In genomic region chr10:119575780-119576179, GRCm38 (mm10) we compare ENCODE assay signal across 25 mouse cellular contexts.
DNase-seq lines count a peak whose midpoint lies in the region; ATAC-seq and TF ChIP-seq lines count a peak whose summit lies in the region.
"Had no signal": no experiment of that assay in that cellular context is flagged by ENCODE, and none has a peak within 500 bp of the region (broad histone marks: within the 10 kb centered on the region; RNA-seq: fewer than 3 reads in every experiment).

No protein-coding gene starts in this region.

- H3K27me3 ChIP-seq in heart, embryonic 12.5 days (replicated peaks), result no peaks in the 10 kb centered on the region
- H3K27me3 ChIP-seq in liver, embryonic 16.5 days (ENCODE audit: control insufficient read depth, insufficient read depth, low read depth, low read length), result no peaks in the 10 kb centered on the region
- H3K27me3 ChIP-seq in liver, postnatal 0 days (ENCODE audit: insufficient read depth, low read length), result no peaks in the 10 kb centered on the region
- no peaks in the 10 kb centered on the region for H3K27me3 ChIP-seq in intestine, embryonic 16.5 days (replicated peaks; ENCODE audit: control insufficient read depth, insufficient read depth, low read length)
- H3K27me3 ChIP-seq: CH12.LX; embryonic facial prominence, embryonic 12.5 days; forebrain, embryonic 13.5 days; forebrain, embryonic 15.5 days; Patski had no signal

- DNase-seq in heart, adult 11 months, result peak; percentile 66
- DNase-seq in liver, postnatal 0 days, result no peak
- DNase-seq in ZHBTc4 (ENCODE audit: low read depth, low spot score), result peak; percentile 3
- DNase-seq in adrenal gland, adult 2 months, result no peak
- DNase-seq in spleen, postnatal 36 days (ENCODE audit: low spot score in 2 of 2), result no peak
- DNase-seq: adrenal gland, adult 8-10 months; adrenal gland, postnatal 14 days; adrenal gland, postnatal 36 days; B cell, adult 2 months; cerebellum, adult 11-12 months; cerebellum, adult 2 months; cerebellum, adult 9-10 months; cerebellum, postnatal 10 days; cerebellum, postnatal 25 days had no signal

- 89% methylated on average over 1 of the region's 1 CpGs for WGBS in heart, embryonic 12.5 days
- 56% methylated on average over 1 of the region's 1 CpGs for WGBS in liver, embryonic 16.5 days (ENCODE audit: insufficient replicate concordance)
- WGBS in liver, postnatal 0 days (ENCODE audit: insufficient replicate concordance), result 71% methylated on average over 1 of the region's 1 CpGs
- WGBS in intestine, embryonic 16.5 days, result 70% methylated on average over 1 of the region's 1 CpGs

- H3K36me3 ChIP-seq in heart, embryonic 12.5 days, result no peaks in the 10 kb centered on the region
- H3K36me3 ChIP-seq in liver, embryonic 16.5 days (ENCODE audit: control insufficient read depth, insufficient read depth), result no peaks in the 10 kb centered on the region
- H3K36me3 ChIP-seq in liver, postnatal 0 days (replicated peaks; ENCODE audit: insufficient read depth, low read length), result no peaks in the 10 kb centered on the region
- no peaks in the 10 kb centered on the region for H3K36me3 ChIP-seq in intestine, embryonic 16.5 days (ENCODE audit: control insufficient read depth, insufficient read depth, low read length)
- H3K36me3 ChIP-seq: embryonic facial prominence, embryonic 10.5 days; embryonic facial prominence, embryonic 12.5 days; forebrain, embryonic 15.5 days; G1E had no signal

- H3K9ac ChIP-seq in heart, embryonic 12.5 days, result no peak overlapping the region
- no peak overlapping the region for H3K9ac ChIP-seq in liver, embryonic 16.5 days (ENCODE audit: low read depth, low read length)
- H3K9ac ChIP-seq in liver, postnatal 0 days (replicated peaks), result no peak overlapping the region
- no peak overlapping the region for H3K9ac ChIP-seq in intestine, embryonic 16.5 days (ENCODE audit: low read depth, low read length)
- H3K9ac ChIP-seq: embryonic facial prominence, embryonic 12.5 days; forebrain, embryonic 13.5 days; forebrain, embryonic 15.5 days had no signal

- no peak for TF ChIP-seq EP300 in liver, postnatal 0 days (IDR thresholded peaks at IDR 0.05; ENCODE audit: low read depth)

- peaks cover 15% of the 10 kb centered on the region; the same call in 1 of the 2 replicates for H3K4me1 ChIP-seq in heart, embryonic 12.5 days (replicated peaks)
- H3K4me1 ChIP-seq in liver, embryonic 16.5 days (ENCODE audit: control insufficient read depth, low read depth, low read length), result no peaks in the 10 kb centered on the region
- no peaks in the 10 kb centered on the region for H3K4me1 ChIP-seq in liver, postnatal 0 days (ENCODE audit: insufficient read depth)
- no peaks in the 10 kb centered on the region for H3K4me1 ChIP-seq in intestine, embryonic 16.5 days (ENCODE audit: control insufficient read depth, insufficient read depth, low read length)
- H3K4me1 ChIP-seq: embryonic facial prominence, embryonic 10.5 days; embryonic facial prominence, embryonic 12.5 days; forebrain, embryonic 13.5 days; forebrain, embryonic 15.5 days had no signal

- H3K9me3 ChIP-seq in heart, embryonic 12.5 days (replicated peaks), result 0 out of 2 replicates have a peak, but pooled peaks cover 3% of the 10 kb centered on the region
- no peaks in the 10 kb centered on the region for H3K9me3 ChIP-seq in liver, embryonic 16.5 days (replicated peaks; ENCODE audit: control insufficient read depth, low read length)
- no peaks in the 10 kb centered on the region for H3K9me3 ChIP-seq in liver, postnatal 0 days (ENCODE audit: low read length)
- H3K9me3 ChIP-seq in intestine, embryonic 16.5 days (ENCODE audit: control insufficient read depth, low read length), result no peaks in the 10 kb centered on the region
- H3K9me3 ChIP-seq: embryonic facial prominence, embryonic 10.5 days; embryonic facial prominence, embryonic 12.5 days; forebrain, embryonic 13.5 days; forebrain, embryonic 15.5 days had no signal

- no peak for TF ChIP-seq CTCF in liver, postnatal 0 days (IDR thresholded peaks at IDR 0.05; ENCODE audit: low read depth)

- no peak overlapping the region for H3K4me2 ChIP-seq in heart, embryonic 12.5 days
- no peak overlapping the region for H3K4me2 ChIP-seq in liver, embryonic 16.5 days (ENCODE audit: low read depth, low read length)
- no peak overlapping the region for H3K4me2 ChIP-seq in liver, postnatal 0 days (ENCODE audit: low read depth, low read length)
- no peak overlapping the region for H3K4me2 ChIP-seq in intestine, embryonic 16.5 days (ENCODE audit: low read depth, low read length)
- H3K4me2 ChIP-seq: embryonic facial prominence, embryonic 12.5 days; forebrain, embryonic 13.5 days; forebrain, embryonic 15.5 days had no signal

- H3K4me3 ChIP-seq in heart, embryonic 12.5 days, result no peak overlapping the region
- no peak overlapping the region for H3K4me3 ChIP-seq in liver, embryonic 16.5 days (ENCODE audit: low read depth, low read length)
- no peak overlapping the region for H3K4me3 ChIP-seq in liver, postnatal 0 days (ENCODE audit: low read depth, low read length)
- H3K4me3 ChIP-seq in intestine, embryonic 16.5 days (ENCODE audit: low read length), result no peak overlapping the region
- H3K4me3 ChIP-seq: embryonic facial prominence, embryonic 10.5 days; embryonic facial prominence, embryonic 12.5 days; forebrain, embryonic 13.5 days; forebrain, embryonic 15.5 days had no signal

- no peak overlapping the region for H3K27ac ChIP-seq in heart, embryonic 12.5 days (ENCODE audit: poor library complexity, severe bottlenecking)
- no peak overlapping the region for H3K27ac ChIP-seq in liver, embryonic 16.5 days (ENCODE audit: low read length)
- no peak overlapping the region for H3K27ac ChIP-seq in liver, postnatal 0 days (ENCODE audit: low read depth)
- H3K27ac ChIP-seq in intestine, embryonic 16.5 days (ENCODE audit: low read length), result no peak overlapping the region
- H3K27ac ChIP-seq: embryonic facial prominence, embryonic 10.5 days; embryonic facial prominence, embryonic 12.5 days; forebrain, embryonic 13.5 days; forebrain, embryonic 15.5 days had no signal

- no peak for ATAC-seq in heart, embryonic 12.5 days (ENCODE audit: insufficient number of reproducible peaks, low FRiP score)
- peak; percentile 41; the same call in 1 of the 2 replicates for ATAC-seq in liver, embryonic 16.5 days (ENCODE audit: low read depth)
- no peak for ATAC-seq in liver, postnatal 0 days
- ATAC-seq in intestine, embryonic 16.5 days, result peak; percentile 63
- ATAC-seq: CD4-positive, CD25-positive, alpha-beta regulatory T cell, adult 4 months; forebrain, embryonic 13.5 days; forebrain, embryonic 15.5 days; Patski had no signal

Comparison
In these comparisons a context has a peak if more than half of its experiments do, and no peak if none do; other contexts are left out.
1. ATAC-seq: peak in liver, embryonic 16.5 days (single experiment) and intestine, embryonic 16.5 days (single experiment); none in heart, embryonic 12.5 days (single experiment) and liver, postnatal 0 days (single experiment).
2. DNase-seq: peak in heart, adult 11 months (single experiment) and ZHBTc4 (single experiment); none in liver, postnatal 0 days (single experiment), adrenal gland, adult 2 months (single experiment) and spleen, postnatal 36 days (0 of 2).